Mouse (Mus musculus) left cerebral cortex, adult 8-10 months (tissue): Measurements from ENCODE around the gene C130060K24Rik. TPM values are rescaled to one million over a fixed set of nuclear protein-coding genes. Genes with fewer than 3 reads are reported as not detected.

Experiments
- DNase-seq, 2 experiments: peaks; one replicate each; pipeline ENCODE4 v3.0.0; 2022; ENCODE audit warnings: low spot score in 2 of 2
- total RNA-seq, 4 experiments: library from RNA; stranded (reverse); gene quantifications; 2 replicates each; pipeline ENCODE4 v1.2.4; 2022

The C130060K24Rik gene
- 1 to 10 TPM in 3 of 4 experiments, under 1 TPM in 1; 0.89 to 1.1 (median 1.0) TPM for total RNA-seq

GRCm38 (mm10) chr6:65380918-65381772, at the start of gene C130060K24Rik:
Gene C130060K24Rik, plus strand, starts transcription at chr6:65381105.
- no peak for DNase-seq

DNA sequence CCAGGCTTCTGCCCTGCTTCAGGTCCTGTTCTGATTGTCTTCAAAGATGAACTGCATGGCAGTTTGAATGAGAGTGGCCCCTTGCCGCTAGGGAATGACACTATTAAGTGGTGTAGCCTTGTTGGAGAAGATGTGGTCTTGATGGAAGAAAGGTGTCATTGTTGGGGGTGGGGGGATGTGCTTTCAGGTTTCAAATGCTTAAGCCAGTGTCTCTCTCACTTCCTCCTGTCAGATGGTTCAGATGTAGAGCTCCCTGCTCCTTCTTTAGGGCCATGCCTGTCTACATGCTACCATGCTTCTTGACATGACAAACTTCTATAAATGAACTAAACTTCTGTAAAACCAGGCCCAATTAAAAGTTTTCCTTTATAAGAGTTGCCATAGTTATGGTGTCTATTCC, 46.7 kb upstream of the C130060K24Rik start:
- no peak for DNase-seq

GRCm38 (mm10) chr6:65339391-65339790, 41.5 kb upstream of the C130060K24Rik start:
- DNase-seq: no peak

DNA sequence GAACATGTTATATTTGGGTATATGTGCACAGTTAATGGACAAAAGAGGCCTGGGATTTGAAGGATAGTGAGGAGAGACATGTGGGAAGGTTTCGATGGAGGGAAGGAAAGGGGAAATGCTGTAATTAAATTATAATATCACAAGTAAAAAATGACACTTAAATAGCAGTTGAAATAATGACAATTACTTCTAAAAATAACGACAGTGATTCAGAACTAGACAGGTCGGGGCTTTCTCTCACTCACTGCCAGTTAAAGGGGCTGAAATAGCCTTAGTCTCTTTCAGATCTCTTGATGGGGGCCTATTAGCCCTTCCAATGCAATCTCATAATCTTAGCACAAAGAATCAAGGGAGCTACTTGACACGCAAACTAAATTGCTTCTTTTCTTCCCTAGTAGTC, 39.5 kb upstream of the C130060K24Rik start:
- no peak for DNase-seq

- no peak for DNase-seq
These were observed 33.2 kb upstream of the C130060K24Rik start for GRCm38 (mm10) chr6:65347736-65348135.

- no peak for DNase-seq
These were observed 32.6 kb upstream of the C130060K24Rik start for GRCm38 (mm10) chr6:65348255-65348654.

GRCm38 (mm10) chr6:65351622-65352021, 29.3 kb upstream of the C130060K24Rik start:
- no peak for DNase-seq

- no peak for DNase-seq
These were observed 5.0 kb upstream of the C130060K24Rik start for GRCm38 (mm10) chr6:65375918-65376317.

DNA sequence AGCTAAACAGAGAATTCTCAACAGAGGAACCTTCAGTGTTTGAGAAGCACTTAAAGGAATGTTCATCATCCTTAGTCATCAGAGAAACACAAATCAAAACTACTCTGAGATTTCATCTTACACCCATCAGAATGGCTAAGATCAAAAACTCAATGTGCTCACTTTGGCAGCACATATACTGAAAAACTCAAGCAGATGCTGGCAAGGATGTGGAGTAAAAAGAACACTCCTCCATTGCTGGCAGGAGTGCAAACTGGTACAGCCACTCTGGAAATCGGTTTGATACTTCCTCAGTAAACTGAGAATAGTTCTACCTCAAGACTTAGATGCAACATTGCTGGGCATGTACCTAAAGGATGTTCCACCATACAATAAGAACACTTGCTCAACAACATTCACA, 41.0 kb downstream of the C130060K24Rik start:
- no peak for DNase-seq

GRCm38 (mm10) chr6:65427065-65427464, 46.2 kb downstream of the C130060K24Rik start:
- DNase-seq: no peak

GRCm38 (mm10) chr6:65433159-65433558, 52.3 kb downstream of the C130060K24Rik start:
- DNase-seq: no peak

DNA sequence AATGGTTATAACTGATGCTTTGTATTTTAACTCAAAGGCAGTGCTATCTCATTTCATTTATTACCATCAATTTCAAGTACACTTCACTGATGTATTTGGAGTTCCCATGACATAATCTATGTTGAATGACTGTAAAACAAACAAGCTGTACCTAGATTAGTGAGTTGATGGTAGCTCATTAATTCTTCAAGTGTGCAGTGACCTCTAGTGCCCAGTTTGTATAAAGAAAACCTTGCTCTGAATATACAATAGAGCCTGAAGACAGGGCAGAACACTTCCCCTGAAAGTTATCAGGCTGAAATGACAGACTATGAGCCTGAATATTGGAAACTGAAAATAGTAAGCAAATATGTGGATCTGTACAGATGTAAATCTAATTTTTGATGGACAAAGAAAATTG, 72.6 kb downstream of the C130060K24Rik start:
- DNase-seq: no peak

- DNase-seq: no peak
These were observed 84.4 kb downstream of the C130060K24Rik start for GRCm38 (mm10) chr6:65465294-65465693.

GRCm38 (mm10) chr6:65470320-65470719, 89.4 kb downstream of the C130060K24Rik start:
- no peak for DNase-seq

DNA sequence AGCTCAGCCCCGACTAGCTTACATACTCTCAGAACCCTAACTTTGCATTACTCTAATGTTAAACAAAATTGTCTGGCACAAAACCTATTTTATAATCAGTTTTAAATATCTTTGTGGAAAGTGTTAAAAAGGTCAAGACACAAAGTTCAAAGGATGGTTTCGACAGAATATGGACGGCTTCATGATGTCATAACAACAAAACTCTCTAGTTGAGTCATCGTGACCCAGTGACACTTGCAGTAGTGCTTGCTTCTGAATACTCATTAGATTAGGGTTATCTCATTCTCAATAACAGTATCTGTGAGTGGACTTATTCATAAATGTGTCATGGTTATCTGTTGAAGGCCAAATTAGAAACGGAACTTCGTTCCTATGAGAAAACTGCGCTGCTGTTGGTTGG, 91.5 kb downstream of the C130060K24Rik start:
- DNase-seq: no peak

- no peak for DNase-seq
These were observed 117.9 kb downstream of the C130060K24Rik start for GRCm38 (mm10) chr6:65498786-65499185.

Other genes with a start within 250 kb of the C130060K24Rik start
- 10 to 100 TPM in 2 of 4 experiments, 1 to 10 TPM in 2; 4.4 to 13.2 (median 9.6) TPM for gene Hpgds, start 236.2 kb upstream of the C130060K24Rik start, total RNA-seq
- gene Tnip3, start 144.2 kb downstream of the C130060K24Rik start, total RNA-seq: not detected